Mouse (Mus musculus) limb, embryonic 14.5 days (tissue): ENCODE data around the gene Rad21l. TPM values are rescaled to one million over a fixed set of nuclear protein-coding genes. Genes with fewer than 3 reads are reported as not detected.

Experiments
- ATAC-seq: fragments of 200-750 bp; cut with Nextera tagmentation; 2 replicates; pipeline ENCODE4 v1.8.0; 2017; ENCODE audit warnings: low read depth, moderate number of reproducible peaks, moderate TSS enrichment; ENCODE audit not compliant: low FRiP score
- DNase-seq: peaks from one replicate; pipeline ENCODE4 v3.0.0-alpha.2; 2015; ENCODE audit warnings: low spot score
- H3K27ac ChIP-seq: fragments of 300-500 bp; sonication (generic); replicated peaks from 2 replicates; pipeline ENCODE4 v1.5.1; 2014; ENCODE audit warnings: low read depth, mild to moderate bottlenecking, low read length, moderate library complexity, mixed read lengths
- H3K27me3 ChIP-seq: fragments of 300-500 bp; sonication (generic); 2 replicates; pipeline ENCODE4 v1.6.1; 2014; ENCODE audit warnings: low read length, mixed read lengths; ENCODE audit not compliant: control insufficient read depth, insufficient read depth
- H3K36me3 ChIP-seq: fragments of 300-500 bp; sonication (generic); 2 replicates; pipeline ENCODE4 v1.6.1; 2014; ENCODE audit warnings: mild to moderate bottlenecking, low read length, moderate library complexity, mixed read lengths; ENCODE audit not compliant: control insufficient read depth, insufficient read depth
- H3K4me1 ChIP-seq: fragments of 300-500 bp; sonication (generic); 2 replicates; pipeline ENCODE4 v1.6.1; 2014; ENCODE audit warnings: antibody characterized with exemption, low read length, mixed read lengths; ENCODE audit not compliant: control insufficient read depth, insufficient read depth
- H3K4me2 ChIP-seq: fragments of 300-500 bp; sonication (generic); replicated peaks from 2 replicates; pipeline ENCODE4 v1.6.1; 2014; ENCODE audit warnings: low read depth, mild to moderate bottlenecking, low read length, moderate library complexity; ENCODE audit not compliant: severe bottlenecking
- H3K4me3 ChIP-seq: fragments of 300-500 bp; sonication (generic); replicated peaks from 2 replicates; pipeline ENCODE4 v1.5.1; 2014; ENCODE audit warnings: low read length
- H3K9ac ChIP-seq: fragments of 300-500 bp; sonication (generic); 2 replicates; pipeline ENCODE4 v1.6.1; 2014; ENCODE audit warnings: mild to moderate bottlenecking, low read depth, low read length, moderate library complexity; ENCODE audit not compliant: severe bottlenecking
- H3K9me3 ChIP-seq: fragments of 300-500 bp; sonication (generic); 2 replicates; pipeline ENCODE4 v1.6.1; 2016; ENCODE audit warnings: low read length; ENCODE audit not compliant: control insufficient read depth
- POLR2A ChIP-seq: fragments of 200-500 bp; IDR thresholded peaks from 2 replicates; pipeline ENCODE4 v1.8.0; 2012; ENCODE audit warnings: inconsistent platforms, mild to moderate bottlenecking, moderate library complexity, borderline replicate concordance; ENCODE audit not compliant: insufficient read depth, insufficient read length; ENCODE audit errors: extremely low read depth
- WGBS: fragments of 180-500 bp; shearing (Covaris S2); extraction: QIAGEN DNeasy Blood & Tissue Kit; methylation state at CpG from one replicate; pipeline ENCODE4 v1.1.7; 2014; 5-methylcytosine and 5-hydroxymethylcytosine counted together
- polyA plus RNA-seq, 2 experiments: library from polyadenylated mRNA; depleted of rRNA in 1 of 2; stranded (reverse) in 1 of 2; unstranded in 1 of 2; fragments of >200 nt; fragmentation: Nextera tagmentation in 1 of 2; extraction: Ambion mirVana in 1 of 2; gene quantifications; 2 replicates each; pipeline versions ENCODE4 v1.2.1 to v1.2.3; 2012 to 2014

Gene Rad21l
- polyA plus RNA-seq, 2 experiments = not detected

- 0% methylated on average over 38 of the region's 97 CpGs for WGBS
- TF ChIP-seq POLR2A = no peak
- Histone ChIP-seq H3K36me3 (no peaks in the 10 kb centered on the region), H3K9ac (peak overlapping the region; percentile 80), H3K4me1 (0 out of 2 replicates have a peak, but pooled peaks cover 4% of the 10 kb centered on the region), H3K4me2 (peak overlapping the region; percentile 99), H3K4me3 (peak overlapping the region; percentile 63), H3K27ac (no peak overlapping the region), H3K9me3 (no peaks in the 10 kb centered on the region), H3K27me3 (peaks cover 21% of the 10 kb centered on the region; the same call in 1 of the 2 replicates)
- peak; percentile 25 for DNase-seq
- peak; percentile 86 for ATAC-seq
These were observed 34.0 kb upstream of the Rad21l start for GRCm38 (mm10) chr2:151702146-151702850.

- ATAC-seq (no peak), DNase-seq (no peak)
- TF ChIP-seq POLR2A = no peak
- Histone ChIP-seq H3K36me3 (no peaks in the 10 kb centered on the region), H3K9me3 (no peaks in the 10 kb centered on the region), H3K9ac (peak within 1 kb of the TSS; percentile 80), H3K4me2 (peak within 1 kb of the TSS; percentile 99), H3K27me3 (peaks cover 21% of the 10 kb centered on the region; the same call in 1 of the 2 replicates), H3K4me1 (0 out of 2 replicates have a peak, but pooled peaks cover 4% of the 10 kb centered on the region), H3K4me3 (peak within 1 kb of the TSS; percentile 63), H3K27ac (no peak within 1 kb of the TSS)
- 3% methylated on average over 25 of the region's 25 CpGs for WGBS
These were observed 33.2 kb upstream of the Rad21l start, which contains the start of gene Tmem74b for GRCm38 (mm10) chr2:151701231-151702145. Tmem74b (plus strand) TSS chr2:151702008.

GRCm38 (mm10) chr2:151682976-151683375, 14.6 kb upstream of the Rad21l start:
- no peaks in the 10 kb centered on the region for H3K9me3 ChIP-seq
- no peak overlapping the region for H3K4me2 ChIP-seq
- no peaks in the 10 kb centered on the region for H3K27me3 ChIP-seq
- H3K4me1 ChIP-seq = no peaks in the 10 kb centered on the region
- H3K27ac ChIP-seq = no peak overlapping the region
- TF ChIP-seq POLR2A = no peak
- no peaks in the 10 kb centered on the region for H3K36me3 ChIP-seq
- ATAC-seq (no peak), DNase-seq (no peak)
- H3K9ac ChIP-seq = no peak overlapping the region
- H3K4me3 ChIP-seq = no peak overlapping the region
- WGBS = 85% methylated on average over 4 of the region's 4 CpGs

GRCm38 (mm10) chr2:151682357-151682756, 14.0 kb upstream of the Rad21l start:
- H3K27ac ChIP-seq = no peak overlapping the region
- 57% methylated on average over 3 of the region's 3 CpGs for WGBS
- no peak for TF ChIP-seq POLR2A
- DNase-seq = no peak
- H3K36me3 ChIP-seq = no peaks in the 10 kb centered on the region
- no peak overlapping the region for H3K4me2 ChIP-seq
- no peaks in the 10 kb centered on the region for H3K4me1 ChIP-seq
- no peak for ATAC-seq
- no peaks in the 10 kb centered on the region for H3K27me3 ChIP-seq
- no peak overlapping the region for H3K9ac ChIP-seq
- H3K4me3 ChIP-seq = no peak overlapping the region
- no peaks in the 10 kb centered on the region for H3K9me3 ChIP-seq

GRCm38 (mm10) chr2:151676234-151676633, 7.9 kb upstream of the Rad21l start:
- WGBS = 67% methylated on average over 2 of the region's 2 CpGs
- DNase-seq (no peak), ATAC-seq (no peak)
- Histone ChIP-seq H3K4me1 (no peaks in the 10 kb centered on the region), H3K4me3 (no peak overlapping the region), H3K9me3 (no peaks in the 10 kb centered on the region), H3K9ac (no peak overlapping the region), H3K4me2 (no peak overlapping the region), H3K27me3 (no peaks in the 10 kb centered on the region), H3K36me3 (no peaks in the 10 kb centered on the region), H3K27ac (no peak overlapping the region)
- TF ChIP-seq POLR2A = no peak
